Mouse (Mus musculus) embryonic facial prominence, embryonic 15.5 days (tissue): Measurements from ENCODE around the gene Adgre4. TPM values are rescaled to one million over a fixed set of nuclear protein-coding genes. Genes with fewer than 3 reads are reported as not detected.

Experiments
- polyA plus RNA-seq: library from polyadenylated mRNA; unstranded; fragments of >200 nt; fragmentation: Nextera tagmentation; extraction: Ambion mirVana; gene quantifications from 2 replicates; pipeline ENCODE4 v1.2.1, GENCODE M21; 2015

Adgre4 gene
- polyA plus RNA-seq, 1 experiment from 2014 or later, result 0.25 TPM

Other genes with a start within 250 kb of the Adgre4 start
- gene Vmn2r118, start 124.8 kb upstream of the Adgre4 start, polyA plus RNA-seq, result not detected in 2 replicates
- gene Pot1b, start 37.4 kb upstream of the Adgre4 start, polyA plus RNA-seq, result 7.7 and 11.3 TPM in 2 replicates
- 8.7 and 10.1 TPM in 2 replicates for gene Zfp119a, start 128.9 kb downstream of the Adgre4 start, polyA plus RNA-seq
- 12.2 and 12.7 TPM in 2 replicates for gene Zfp959, start 142.1 kb downstream of the Adgre4 start, polyA plus RNA-seq
- 6.8 and 7.4 TPM in 2 replicates for gene Zfp119b, start 199.5 kb downstream of the Adgre4 start, polyA plus RNA-seq
- 3.3 and 3.7 TPM in 2 replicates for gene Ebi3, start 202.7 kb downstream of the Adgre4 start, polyA plus RNA-seq
- gene Yju2, start 209.1 kb downstream of the Adgre4 start, polyA plus RNA-seq, result 22.8 and 26.0 TPM in 2 replicates
- gene Shd, start 220.5 kb downstream of the Adgre4 start, polyA plus RNA-seq, result 20.4 and 22.2 TPM in 2 replicates
- gene Fsd1, start 236.5 kb downstream of the Adgre4 start, polyA plus RNA-seq, result 12.5 and 16.8 TPM in 2 replicates